Mouse (Mus musculus) brain, embryonic 14.5 days (tissue): ENCODE results near the gene Olfr859. TPM values are rescaled to one million over a fixed set of nuclear protein-coding genes. Genes with fewer than 3 reads are reported as not detected.
"Not testable (repeated sequence)": the region's sequence is repeated elsewhere in the genome, so short reads cannot be mapped to it uniquely, and the experiment has no call there.

Experiments
- DNase-seq: peaks from one replicate; pipeline ENCODE4 v3.0.0-alpha.2; 2011; ENCODE audit warnings: low read depth
- CTCF ChIP-seq: fragments of 200-500 bp; IDR thresholded peaks from 2 replicates; pipeline ENCODE4 v1.5.1; 2012; ENCODE audit warnings: inconsistent platforms, mild to moderate bottlenecking, moderate library complexity, borderline replicate concordance; ENCODE audit not compliant: insufficient read depth, insufficient read length; ENCODE audit errors: extremely low read depth
- POLR2A ChIP-seq: fragments of 200-500 bp; IDR thresholded peaks from 2 replicates; pipeline ENCODE4 v1.6.1; 2012; ENCODE audit warnings: mild to moderate bottlenecking, inconsistent platforms, borderline replicate concordance; ENCODE audit not compliant: poor library complexity, insufficient read depth, insufficient read length, severe bottlenecking; ENCODE audit errors: extremely low read depth
- polyA plus RNA-seq: library from polyadenylated mRNA; depleted of rRNA; stranded (reverse); fragments of >200 nt; gene quantifications from 2 replicates; pipeline ENCODE4 v1.2.3, GENCODE M21; 2012; rRNA removed

Gene Olfr859
- polyA plus RNA-seq, result not detected in 2 replicates

DNA sequence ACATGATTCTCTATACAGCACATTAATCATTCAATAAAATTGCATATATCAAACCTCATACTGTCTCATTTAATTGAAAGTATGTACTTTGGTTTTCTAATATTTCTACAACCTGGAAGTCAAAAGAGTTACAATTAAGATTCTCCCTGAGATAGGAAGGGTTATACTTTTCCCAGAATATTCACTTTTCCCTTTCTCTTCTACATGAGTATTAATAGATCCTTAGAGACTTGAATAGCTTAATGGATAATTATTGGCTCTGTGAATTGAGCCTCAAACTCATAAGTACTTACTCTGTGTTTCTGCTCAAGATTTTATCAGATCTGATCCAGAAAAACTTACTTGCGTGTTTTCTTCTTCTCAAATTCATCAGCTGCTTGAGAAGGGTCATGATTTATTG is at the start of gene Olfr859:
Olfr859 (plus strand) TSS at position 301 of the 400 bp plus-strand sequence.
- DNase-seq, result not testable (repeated sequence)

- TF ChIP-seq POLR2A (no peak), CTCF (no peak)
Observed at GRCm38 (mm10) chr9:19769136-19769535, 35.6 kb upstream of the Olfr859 start.

GRCm38 (mm10) chr9:19769701-19770100 is 35.0 kb upstream of the Olfr859 start:
- TF ChIP-seq CTCF (no peak), POLR2A (no peak)
- DNase-seq, result no peak

More at GRCm38 (mm10) chr9:19769136-19769535, 35.6 kb upstream of the Olfr859 start:
- no peak for DNase-seq

DNA sequence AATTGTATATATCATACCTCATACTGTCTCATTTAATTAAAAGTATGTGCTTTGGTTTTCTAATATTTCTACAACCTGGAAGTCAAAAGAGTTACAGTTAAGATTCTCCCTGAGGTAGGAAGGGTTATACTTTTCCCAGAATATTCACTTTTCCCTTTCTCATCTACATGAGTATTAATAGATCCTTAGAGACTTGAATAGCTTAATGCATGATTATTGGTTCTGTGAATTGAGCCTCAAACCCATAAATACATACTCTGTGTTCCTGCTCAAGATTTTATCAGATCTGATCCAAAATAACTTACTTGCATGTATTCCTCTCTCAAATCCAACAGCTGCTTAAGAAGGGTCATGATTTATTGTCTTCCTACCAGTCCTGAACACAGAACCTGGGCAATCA is 24.7 kb upstream of the Olfr859 start, which contains the start of gene Olfr58:
Olfr58 (plus strand) TSS at position 301 of the 400 bp plus-strand sequence.
- DNase-seq, result no peak
- TF ChIP-seq CTCF (no peak), POLR2A (no peak)

- no peak for TF ChIP-seq CTCF
- no peak for TF ChIP-seq POLR2A
- DNase-seq, result no peak
Observed at GRCm38 (mm10) chr9:19803000-19803399, 1.7 kb upstream of the Olfr859 start.

GRCm38 (mm10) chr9:19849647-19850046 is 44.9 kb downstream of the Olfr859 start, which contains the start of gene Olfr860:
Gene Olfr860, minus strand, starts transcription at chr9:19849747.
- DNase-seq, result no peak
- TF ChIP-seq CTCF, result no peak
- no peak for TF ChIP-seq POLR2A

Other genes with a start within 250 kb of the Olfr859 start
- not detected in 2 replicates for gene Olfr854, start 237.5 kb upstream of the Olfr859 start, polyA plus RNA-seq
- not detected in 2 replicates for gene Olfr855, start 222.3 kb upstream of the Olfr859 start, polyA plus RNA-seq
- gene Zfp317, start 182.8 kb upstream of the Olfr859 start, polyA plus RNA-seq, result 28.0 and 32.7 TPM in 2 replicates
- gene Olfr857, start 95.5 kb upstream of the Olfr859 start, polyA plus RNA-seq, result 0.05 TPM in 1 of 2 replicates, not detected in the other
- not detected in 2 replicates for gene Olfr58, start 24.6 kb upstream of the Olfr859 start, polyA plus RNA-seq
- gene Olfr860, start 44.8 kb downstream of the Olfr859 start, polyA plus RNA-seq, result not detected in 2 replicates
- not detected in 2 replicates for gene Olfr862, start 83.1 kb downstream of the Olfr859 start, polyA plus RNA-seq
- gene Olfr77, start 112.0 kb downstream of the Olfr859 start, polyA plus RNA-seq, result not detected in 2 replicates
- not detected in 2 replicates for gene Olfr866, start 223.1 kb downstream of the Olfr859 start, polyA plus RNA-seq